Mouse (Mus musculus) liver, embryonic 14.5 days (tissue): ENCODE results near the gene Gm28043.
A peak's percentile ranks its signal among the peaks of the same experiment; 100 is the strongest.

ENCODE experiments used
- CTCF ChIP-seq: IDR thresholded peaks from 2 replicates; pipeline ENCODE4 v1.5.1; 2016; ENCODE audit warnings: antibody characterized with exemption, low read depth, control low read depth
- EP300 ChIP-seq: IDR thresholded peaks from 2 replicates; pipeline ENCODE4 v1.6.1; 2016; ENCODE audit warnings: antibody characterized with exemption, low read depth

- TF ChIP-seq CTCF (no peak), EP300 (0 out of 2 replicates have a peak, but pooled peaks have one; percentile 29)
These were observed 45.5 kb downstream of the Gm28043 start, which contains the start of gene Cmtr1 for GRCm38 (mm10) chr17:29660076-29660761.
